Mouse (Mus musculus) CH12.LX (cell line): ENCODE data around the gene Lce3f. TPM values are rescaled to one million over a fixed set of nuclear protein-coding genes. Genes with fewer than 3 reads are reported as not detected.

Source experiments
- DNase-seq: peaks from one replicate; pipeline ENCODE4 v3.0.0-alpha.2; 2013; ENCODE audit errors: extremely low read depth
- H3K27ac ChIP-seq: 2 replicates; pipeline ENCODE4 v1.5.1; 2012; ENCODE audit warnings: low read depth, mild to moderate bottlenecking, control low read depth, moderate library complexity; ENCODE audit not compliant: insufficient read depth
- H3K27me3 ChIP-seq: replicated peaks from 2 replicates; pipeline ENCODE3; 2012; ENCODE audit warnings: inconsistent platforms
- H3K36me3 ChIP-seq, 2 experiments: replicated peaks in 1 of 2; 2 replicates each; pipeline versions ENCODE3 to v1.6.1; 2012; ENCODE audit warnings: inconsistent platforms in 1 of 2, low read length in 1 of 2, mild to moderate bottlenecking in 1 of 2, mixed read lengths in 1 of 2, moderate library complexity in 1 of 2; ENCODE audit not compliant: control insufficient read depth in 1 of 2, insufficient read depth in 1 of 2
- H3K4me1 ChIP-seq, 2 experiments: 2 replicates each; pipeline ENCODE4 v1.6.1; 2012; ENCODE audit warnings: inconsistent platforms in 1 of 2, moderate library complexity in 1 of 2; ENCODE audit not compliant: insufficient read depth in 2 of 2, control insufficient read depth in 1 of 2
- H3K4me2 ChIP-seq: 2 replicates; pipeline ENCODE4 v1.6.1; 2012; ENCODE audit warnings: low read depth, mild to moderate bottlenecking, control low read depth; ENCODE audit not compliant: poor library complexity, insufficient read depth, severe bottlenecking
- H3K4me3 ChIP-seq, 3 experiments: fragments of 150-350 bp in 1 of 3; sonication (generic) in 1 of 3; replicated peaks in 1 of 3; 2 replicates each; pipeline versions ENCODE3 to v1.5.1; 2011 to 2012; ENCODE audit warnings: low read depth in 2 of 3, low read length in 2 of 3, mild to moderate bottlenecking in 2 of 3, moderate library complexity in 2 of 3, control low read depth in 1 of 3, improper control_type of control experiment in 1 of 3, inconsistent platforms in 1 of 3, mixed read lengths in 1 of 3; ENCODE audit not compliant: poor library complexity in 1 of 3
- H3K79me2 ChIP-seq: replicated peaks from 2 replicates; pipeline ENCODE4 v1.6.1; 2012; ENCODE audit warnings: mild to moderate bottlenecking, moderate library complexity; ENCODE audit not compliant: control insufficient read depth, poor library complexity, insufficient read depth, severe bottlenecking; ENCODE audit errors: extremely low read depth
- H3K9ac ChIP-seq: 2 replicates; pipeline ENCODE4 v1.6.1; 2012; ENCODE audit warnings: low read depth, mild to moderate bottlenecking, control low read depth, moderate library complexity; ENCODE audit not compliant: insufficient read depth
- H3K9me3 ChIP-seq: replicated peaks from 2 replicates; pipeline ENCODE3; 2012; ENCODE audit warnings: low read length, inconsistent platforms, mixed read lengths
- BHLHE40 ChIP-seq: IDR thresholded peaks from 2 replicates; pipeline ENCODE4 v1.6.1; 2011; ENCODE audit warnings: mild to moderate bottlenecking, low read depth, low read length, improper control_type of control experiment
- CHD1 ChIP-seq: IDR thresholded peaks from 2 replicates; pipeline ENCODE4 v1.6.1; 2012; ENCODE audit warnings: low read depth, low read length, improper control_type of control experiment, inconsistent platforms
- CTCF ChIP-seq, 2 experiments: IDR thresholded peaks in 1 of 2; conservative IDR thresholded peaks in 1 of 2; 2 replicates each; pipeline ENCODE4 v1.5.1; 2011 to 2012; ENCODE audit warnings: low read depth in 2 of 2, low read length in 2 of 2, improper control_type of control experiment in 1 of 2, inconsistent platforms in 1 of 2, mild to moderate bottlenecking in 1 of 2, moderate library complexity in 1 of 2
- ELF1 ChIP-seq: IDR thresholded peaks from 2 replicates; pipeline ENCODE4 v1.6.1; 2014; ENCODE audit warnings: low read depth, mild to moderate bottlenecking, inconsistent platforms, low read length, improper control_type of control experiment
- EP300 ChIP-seq: IDR thresholded peaks from 2 replicates; pipeline ENCODE4 v1.6.1; 2011; ENCODE audit warnings: low read length, improper control_type of control experiment
- ETS1 ChIP-seq: conservative IDR thresholded peaks from 2 replicates; pipeline ENCODE4 v1.6.1; 2012; ENCODE audit warnings: low read depth, mild to moderate bottlenecking, inconsistent platforms, low read length, improper control_type of control experiment, moderate library complexity
- GABPA ChIP-seq: IDR thresholded peaks from 2 replicates; pipeline ENCODE4 v1.6.1; 2012; ENCODE audit warnings: low read depth, low read length, improper control_type of control experiment, inconsistent platforms; ENCODE audit not compliant: insufficient replicate concordance
- IRF4 ChIP-seq: IDR thresholded peaks from 2 replicates; pipeline ENCODE4 v1.6.1; 2014; ENCODE audit warnings: low read depth, mild to moderate bottlenecking, inconsistent platforms, low read length, improper control_type of control experiment
- JUND ChIP-seq: conservative IDR thresholded peaks from 2 replicates; pipeline ENCODE4 v1.6.1; 2011; ENCODE audit warnings: low read depth, low read length, improper control_type of control experiment
- MAX ChIP-seq: IDR thresholded peaks from 2 replicates; pipeline ENCODE4 v1.6.1; 2011; ENCODE audit warnings: low read length, improper control_type of control experiment
- MAZ ChIP-seq: IDR thresholded peaks from 2 replicates; pipeline ENCODE4 v1.6.1; 2012; ENCODE audit warnings: low read depth, mild to moderate bottlenecking, inconsistent platforms, low read length, improper control_type of control experiment, moderate library complexity
- MEF2A ChIP-seq: IDR thresholded peaks from 2 replicates; pipeline ENCODE4 v1.6.1; 2014; ENCODE audit warnings: low read depth, mild to moderate bottlenecking, inconsistent platforms, low read length, improper control_type of control experiment, borderline replicate concordance
- MXI1 ChIP-seq: IDR thresholded peaks from 2 replicates; pipeline ENCODE4 v1.6.1; 2011; ENCODE audit warnings: mild to moderate bottlenecking, low read depth, low read length, improper control_type of control experiment
- MYC ChIP-seq: IDR thresholded peaks from 2 replicates; pipeline ENCODE4 v1.6.1; 2011; ENCODE audit warnings: low read depth, mild to moderate bottlenecking, improper control_type of control experiment, low read length
- NELFE ChIP-seq: IDR thresholded peaks from 2 replicates; pipeline ENCODE4 v1.6.1; 2011; ENCODE audit warnings: low read depth, low read length, improper control_type of control experiment
- NRF1 ChIP-seq: IDR thresholded peaks from 2 replicates; pipeline ENCODE4 v1.6.1; 2014; ENCODE audit warnings: low read depth, mild to moderate bottlenecking, inconsistent platforms, low read length, improper control_type of control experiment, moderate library complexity
- POLR2A ChIP-seq: IDR thresholded peaks from 2 replicates; pipeline ENCODE4 v1.6.1; 2011; ENCODE audit warnings: low read depth, mild to moderate bottlenecking, improper control_type of control experiment, low read length
- SIN3A ChIP-seq: IDR thresholded peaks from 2 replicates; pipeline ENCODE4 v1.6.1; 2012; ENCODE audit warnings: low read length, improper control_type of control experiment, inconsistent platforms
- SMC3 ChIP-seq: IDR thresholded peaks from 2 replicates; pipeline ENCODE4 v1.6.1; 2011; ENCODE audit warnings: low read depth, low read length, improper control_type of control experiment
- ZMIZ1 ChIP-seq: IDR thresholded peaks from 2 replicates; pipeline ENCODE4 v1.6.1; 2012; ENCODE audit warnings: low read depth, mild to moderate bottlenecking, inconsistent platforms, low read length, improper control_type of control experiment
- dilution Hi-C: fragments of 300-500 bp; cut with MboI; formaldehyde crosslinking; loops from 2 replicates; pipeline ENCODE4 v1.14.3; 2020; ENCODE audit warnings: low sequenced_read_pairs; ENCODE audit not compliant: extremely low pct_unique_long_range_greater_than_20kb, extremely low pct_ligation_motif_present
- in situ Hi-C: fragments of 300-500 bp; cut with MboI; formaldehyde crosslinking; loops from 3 replicates; pipeline ENCODE4 v1.14.3; 2019; ENCODE audit warnings: low sequenced_read_pairs, low pct_ligation_motif_present, low pct_unique_long_range_greater_than_20kb, mixed read lengths
- polyA plus RNA-seq: library from polyadenylated mRNA; unstranded; fragments of >175 nt; gene quantifications from 2 replicates; pipeline ENCODE4 v1.2.1, GENCODE M21; 2012; ENCODE audit warnings: low read depth; ENCODE audit not compliant: insufficient read length
- total RNA-seq, 2 experiments: library from RNA; depleted of rRNA; stranded (reverse); fragments of 300-350 nt in 1 of 2; fragments of >200 nt in 1 of 2; gene quantifications; 2 replicates each; pipeline ENCODE4 v1.2.3; 2012 to 2014

Gene Lce3f
- total and polyA plus RNA-seq, 3 experiments = not detected

GRCm38 (mm10) chr3:93014871-93015270 lies 22.8 kb downstream of the Lce3f start:
- no peaks in the 10 kb centered on the region for H3K27me3 ChIP-seq
- no peak for DNase-seq
- no peaks in the 10 kb centered on the region for H3K9me3 ChIP-seq
- H3K4me1 ChIP-seq = peaks cover 0 to 31% of the 10 kb centered on the region in 2 experiments; a peak in 2 of 4 replicates
- in situ Hi-C loops = no loop called here
- TF ChIP-seq EP300 (no peak), SMC3 (no peak), GABPA (no peak), IRF4 (no peak), MEF2A (no peak)
- H3K4me3 ChIP-seq = no peak overlapping the region
- H3K36me3 ChIP-seq = no peaks in the 10 kb centered on the region
- dilution Hi-C loops = no loop called here
- no peaks in the 10 kb centered on the region for H3K79me2 ChIP-seq
- H3K9ac ChIP-seq = no peak overlapping the region
- no peak overlapping the region for H3K4me2 ChIP-seq
- no peak overlapping the region for H3K27ac ChIP-seq

GRCm38 (mm10) chr3:93015460-93016104 lies 23.6 kb downstream of the Lce3f start, which contains the start of gene Crct1:
Gene Crct1 (minus strand): TSS chr3:93015687.
- H3K79me2 ChIP-seq = no peaks in the 10 kb centered on the region
- H3K4me3 ChIP-seq = no peak within 1 kb of the TSS
- no peak within 1 kb of the TSS for H3K27ac ChIP-seq
- no peaks in the 10 kb centered on the region for H3K36me3 ChIP-seq
- no peak for TF ChIP-seq POLR2A
- no peak for TF ChIP-seq CHD1
- TF ChIP-seq CTCF (conservative IDR thresholded peaks at IDR 0.05 in 1 of 2, IDR thresholded peaks at IDR 0.05 in 1 of 2; ENCODE audit: low read depth in 2 of 2, low read length in 2 of 2) = no peak
- TF ChIP-seq MAX = no peak
- TF ChIP-seq ELF1 = no peak
- TF ChIP-seq MYC = no peak
- TF ChIP-seq EP300 = no peak
- no peak for TF ChIP-seq SIN3A
- no peak for TF ChIP-seq GABPA
- no peak for TF ChIP-seq BHLHE40
- no peak for TF ChIP-seq MAZ
- TF ChIP-seq JUND = no peak
- no peak for TF ChIP-seq MXI1
- no peak for TF ChIP-seq NRF1
- no peak for TF ChIP-seq ZMIZ1
- TF ChIP-seq ETS1 = no peak
- no peak for TF ChIP-seq NELFE
- H3K9ac ChIP-seq = no peak within 1 kb of the TSS
- dilution Hi-C loops (no loop called here), in situ Hi-C loops (no loop called here)
- H3K27me3 ChIP-seq = no peaks in the 10 kb centered on the region
- peaks cover 0 to 29% of the 10 kb centered on the region in 2 experiments; a peak in 2 of 4 replicates for H3K4me1 ChIP-seq
- no peak for DNase-seq
- H3K4me2 ChIP-seq = no peak within 1 kb of the TSS
- no peaks in the 10 kb centered on the region for H3K9me3 ChIP-seq
